Mouse (Mus musculus) cerebellum, postnatal 4 days (tissue): ENCODE measurements at regions not wholly inside any gene's neighbourhood (a gene's known extent, or its start where the extent isn't known, plus 50 kb on each side); places are given as distances from the start of the nearest gene placed in this dataset.

Experiments
- DNase-seq, 2 experiments: peaks; one replicate each; pipeline ENCODE4 v3.0.0; 2022; ENCODE audit warnings: low spot score in 2 of 2, mixed read lengths in 1 of 2

DNA sequence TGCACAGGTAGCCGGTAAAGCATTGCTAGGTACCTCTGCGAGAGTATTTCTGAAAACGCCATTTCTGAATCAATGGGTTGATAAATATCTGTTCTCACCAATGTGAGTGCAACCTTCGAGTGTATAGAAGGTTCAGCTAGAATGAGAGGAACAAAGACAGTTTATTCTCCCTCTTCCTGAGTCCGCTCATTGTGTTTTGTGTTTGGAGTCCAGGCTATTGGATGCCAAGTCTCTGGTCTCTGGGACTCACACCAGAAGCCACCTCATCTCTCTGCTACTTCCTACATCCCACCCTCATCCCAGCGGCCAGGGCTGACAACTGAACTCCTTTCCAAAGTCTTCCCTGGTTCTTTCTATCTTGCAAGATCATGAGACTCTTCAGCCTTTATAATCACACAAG, 62.7 kb downstream of the Lrrc30 start:
- DNase-seq = no peak

DNA sequence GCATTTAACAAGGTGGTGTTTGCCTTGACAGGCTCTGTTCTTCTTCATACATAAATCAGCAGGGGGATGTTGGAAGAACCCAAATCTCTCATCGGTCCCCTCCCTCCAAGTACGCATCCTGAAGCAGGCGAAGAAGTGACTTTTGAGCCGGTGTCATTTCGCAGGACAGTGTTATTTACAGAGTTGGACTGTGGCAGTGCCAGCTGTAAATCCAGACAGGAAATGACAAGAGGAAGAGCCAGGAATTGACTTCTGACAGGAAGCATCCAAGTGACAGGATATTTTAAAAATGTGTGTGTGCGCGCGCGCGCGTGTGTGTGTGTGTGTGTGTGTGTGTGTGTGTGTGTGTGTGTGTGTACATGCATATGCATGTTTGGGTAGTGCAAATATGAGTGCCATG, 66.3 kb downstream of the Lrrc30 start:
- no peak for DNase-seq

DNA sequence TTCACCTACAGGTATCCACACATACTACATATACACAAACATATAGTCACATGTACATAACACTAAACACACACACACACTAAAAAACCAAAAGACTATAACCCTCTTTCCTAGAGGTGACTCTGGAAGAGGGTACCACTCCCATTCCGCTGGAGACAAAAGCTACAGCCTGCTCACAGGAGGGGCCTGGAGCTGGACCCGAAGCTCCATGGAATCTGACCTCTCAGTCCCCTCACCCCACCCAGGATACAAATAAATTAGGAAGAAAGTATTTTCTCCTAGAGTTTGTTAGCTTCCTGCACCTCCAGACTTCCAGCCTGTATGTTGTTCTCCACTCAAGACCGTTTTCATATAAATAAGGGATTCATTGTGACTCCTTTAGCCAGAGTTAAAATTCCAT, 66.8 kb downstream of the Lrrc30 start:
- no peak for DNase-seq

DNA sequence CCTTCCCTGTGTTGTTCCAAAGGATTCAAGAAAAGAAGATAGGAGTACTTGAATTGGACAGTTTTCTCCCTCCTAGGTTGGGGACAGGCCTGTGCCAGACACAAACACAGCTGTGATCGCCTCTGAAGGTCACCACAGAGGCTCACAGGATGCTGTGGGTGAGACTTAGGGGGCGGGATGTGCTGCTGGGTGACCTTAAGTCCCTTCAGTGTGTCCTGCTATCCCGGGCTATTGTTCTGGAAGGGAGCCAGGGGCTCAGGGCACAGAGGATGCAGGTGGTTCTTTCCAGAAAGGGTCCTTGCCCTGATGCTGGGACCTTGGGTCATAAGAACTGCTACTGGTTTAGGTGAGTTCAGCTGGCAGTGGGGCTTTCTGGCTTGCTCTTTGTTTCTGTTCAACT, 67.7 kb downstream of the Lrrc30 start:
- DNase-seq = no peak

DNA sequence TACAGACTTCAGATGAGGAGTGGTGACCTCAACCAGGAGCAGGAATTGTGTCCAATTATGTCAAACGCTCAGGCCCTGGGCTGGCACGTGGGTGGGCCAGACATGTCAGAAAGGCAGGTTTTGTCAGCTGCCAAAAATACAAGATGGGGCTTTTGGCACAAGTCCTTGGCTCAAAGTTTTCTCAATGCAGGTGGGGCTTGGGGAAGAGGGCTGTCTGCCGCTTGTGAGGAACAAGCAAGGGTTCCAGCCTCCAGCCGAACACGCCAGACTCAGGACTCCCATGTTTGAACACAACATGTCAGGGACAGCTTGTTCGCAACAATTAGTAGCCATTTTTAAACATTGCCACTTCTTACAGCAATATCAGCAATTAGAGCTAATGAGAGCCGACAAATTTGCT, 69.5 kb downstream of the Lrrc30 start:
- peak in 1 of 2 experiments; percentile 39 for DNase-seq

DNA sequence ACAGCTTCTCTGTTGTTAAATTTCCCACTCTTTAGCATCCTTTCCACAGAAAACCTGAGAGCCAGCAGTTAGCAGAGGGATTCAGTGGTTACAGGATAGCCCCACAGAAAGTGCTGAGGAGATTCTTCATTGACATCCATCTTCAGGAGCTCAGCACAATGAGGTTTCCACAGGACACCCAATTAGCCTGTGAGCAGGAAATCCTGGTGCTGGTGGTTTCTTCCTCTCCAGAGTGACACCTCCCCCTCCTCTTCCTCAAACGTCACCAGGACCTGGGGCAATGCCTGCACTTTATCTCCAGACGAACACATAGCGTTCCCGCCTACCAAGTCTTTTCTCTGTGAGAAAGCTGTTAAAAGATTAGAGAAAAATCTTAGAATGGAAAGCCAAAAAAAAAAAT, 70.7 kb downstream of the Lrrc30 start:
- no peak for DNase-seq

DNA sequence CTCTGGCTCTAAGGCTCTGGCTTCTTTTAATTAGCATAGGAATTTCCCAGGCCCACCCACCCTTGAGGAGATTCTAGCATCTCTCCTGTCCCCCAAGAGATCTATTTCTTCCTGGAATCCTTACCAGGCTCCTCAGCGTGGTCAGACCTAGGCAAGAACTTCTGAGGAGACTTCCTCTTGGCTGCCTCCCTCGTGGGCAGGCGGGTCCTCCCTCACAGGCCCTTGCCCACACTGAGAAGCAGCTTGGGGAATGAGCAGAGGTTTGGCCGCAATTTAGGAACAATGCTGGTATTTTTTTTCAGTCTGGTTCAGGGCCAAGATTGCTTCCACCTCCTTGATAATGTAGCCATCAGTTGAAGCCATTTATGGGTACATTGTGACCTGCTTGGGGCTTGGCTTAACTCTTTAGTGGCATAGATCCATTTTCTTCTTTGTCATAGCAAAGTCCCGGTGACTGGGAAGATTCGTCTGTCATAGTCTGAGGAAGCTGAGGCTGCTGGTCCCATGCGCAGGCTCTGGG, 75.1 kb downstream of the Lrrc30 start:
- no peak for DNase-seq

DNA sequence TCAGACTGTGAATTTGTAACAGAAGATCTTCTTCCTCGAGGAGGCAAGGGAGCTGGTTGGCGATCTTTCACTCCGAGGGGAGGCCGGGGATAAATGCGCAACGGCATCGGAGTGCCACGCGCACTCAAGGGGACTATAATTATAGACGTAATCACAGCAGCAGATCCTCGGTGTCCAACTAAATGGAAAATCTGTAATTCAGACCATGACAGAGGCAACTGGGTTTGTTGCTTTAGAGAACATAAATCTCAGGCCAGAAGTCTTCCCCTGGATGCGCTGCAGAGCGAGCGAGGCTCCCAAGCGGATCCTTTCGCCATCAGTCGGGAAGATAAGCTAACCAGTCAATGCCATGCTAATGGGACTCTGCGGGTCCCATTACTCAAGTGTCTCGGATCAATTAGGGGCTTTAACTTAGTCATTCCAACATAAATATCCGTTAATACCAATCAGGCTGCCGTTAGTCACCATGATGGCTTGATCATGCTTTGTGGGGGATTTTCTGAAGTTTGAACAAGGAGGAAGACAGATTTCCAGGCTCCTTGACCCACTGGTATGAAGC, 79.9 kb downstream of the Lrrc30 start:
- no peak for DNase-seq

DNA sequence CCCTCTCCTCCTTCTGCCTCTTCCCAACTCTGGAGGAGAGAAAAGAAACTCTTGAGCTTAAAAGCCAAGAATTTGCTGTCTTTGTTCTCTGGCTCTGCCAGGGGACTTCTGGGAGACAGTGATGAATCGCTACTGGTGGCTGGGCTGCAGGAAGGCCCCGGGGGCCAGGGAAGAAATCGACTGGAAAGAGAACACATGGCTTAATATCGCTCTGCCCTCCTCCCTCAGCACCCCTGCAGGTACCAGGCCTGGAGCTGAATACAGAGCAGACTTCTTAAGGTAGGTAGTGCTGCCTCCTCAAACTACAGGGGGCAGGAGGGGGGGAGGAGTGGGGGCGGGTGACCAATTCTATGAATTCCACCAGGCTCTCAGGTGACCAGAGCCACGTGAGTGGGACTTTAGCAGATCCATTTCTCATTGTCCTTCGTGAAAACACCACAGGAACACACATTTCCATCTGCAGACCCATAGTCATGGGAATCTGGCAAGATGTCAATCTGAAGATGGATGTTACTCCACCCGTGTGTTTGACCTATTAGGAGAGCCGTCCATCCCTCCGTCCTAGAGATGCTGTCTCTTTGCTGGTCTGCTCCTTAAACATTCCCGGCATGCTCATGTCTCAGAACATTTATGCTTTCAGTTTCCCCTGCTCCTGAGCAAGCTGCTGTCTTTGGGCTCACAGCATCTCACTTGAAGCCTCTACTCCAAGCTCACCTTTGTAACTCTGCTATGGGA, 83.4 kb downstream of the Lrrc30 start:
- DNase-seq = peak in 1 of 2 experiments; percentile 10

DNA sequence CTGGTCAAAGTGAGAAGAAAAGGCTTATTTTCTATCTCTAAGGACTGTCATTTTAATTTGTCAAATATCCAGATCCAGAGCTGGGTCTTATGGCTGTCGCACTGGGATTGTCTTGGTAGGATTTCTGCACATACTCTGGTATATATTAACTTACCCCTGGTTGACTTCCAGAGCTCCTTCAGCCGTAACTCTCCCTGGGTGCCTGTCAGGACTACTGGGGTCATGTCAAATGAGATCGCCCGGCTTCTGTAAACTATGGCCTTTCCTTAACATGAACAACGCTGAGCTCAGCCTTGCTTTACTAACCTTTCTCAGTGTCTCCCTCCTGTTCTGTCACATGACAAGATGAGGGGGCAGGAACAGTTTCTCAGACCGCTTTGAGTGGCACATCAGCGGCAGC, 88.1 kb downstream of the Lrrc30 start:
- no peak for DNase-seq

DNA sequence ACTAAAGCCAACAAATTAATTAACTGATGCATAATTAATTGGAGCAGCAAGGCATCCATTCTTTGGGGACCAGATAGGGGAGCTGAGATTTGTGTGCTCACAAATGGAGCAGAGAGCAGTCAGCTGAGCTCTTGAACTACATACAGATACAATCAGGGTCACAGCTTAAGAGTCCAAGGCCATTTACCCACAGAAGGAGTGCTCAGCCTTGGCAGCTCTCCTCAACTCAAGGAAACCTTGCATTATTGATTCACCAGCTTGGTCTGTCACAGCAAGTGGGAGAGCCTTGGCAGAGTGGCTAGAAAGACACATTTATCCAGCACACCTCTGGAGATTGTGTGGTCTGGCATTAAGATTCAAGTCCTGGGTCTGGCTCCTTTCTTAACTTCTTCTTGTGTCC, 100.2 kb downstream of the Lrrc30 start:
- DNase-seq = no peak

DNA sequence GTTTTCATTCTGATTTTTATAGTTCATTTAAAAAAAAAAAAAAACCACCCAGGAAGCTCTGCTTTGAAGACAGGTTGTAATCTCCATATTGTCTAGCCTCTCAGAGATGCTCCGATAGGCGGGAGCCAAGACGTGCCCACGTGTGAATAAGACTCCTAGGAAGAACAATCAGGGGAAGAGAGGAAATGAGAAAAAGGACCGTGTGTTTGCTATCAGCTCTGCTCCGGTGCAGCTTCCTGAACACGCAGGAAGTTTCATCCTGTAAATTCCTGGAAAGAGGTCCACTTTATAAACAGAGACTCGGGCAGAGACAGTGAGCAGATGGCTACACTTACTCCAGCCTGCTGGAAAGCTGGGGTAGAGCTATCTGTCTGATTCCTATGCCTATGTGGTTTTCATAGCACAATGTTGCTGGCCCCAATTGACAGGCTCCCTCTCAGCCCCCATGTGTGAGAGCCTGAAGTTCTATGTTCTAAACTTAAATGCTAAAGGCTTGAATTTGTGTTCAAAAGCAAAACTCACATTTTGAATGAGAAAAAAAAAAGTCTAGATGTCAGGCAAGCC, 111.6 kb downstream of the Lrrc30 start:
- no peak for DNase-seq

DNA sequence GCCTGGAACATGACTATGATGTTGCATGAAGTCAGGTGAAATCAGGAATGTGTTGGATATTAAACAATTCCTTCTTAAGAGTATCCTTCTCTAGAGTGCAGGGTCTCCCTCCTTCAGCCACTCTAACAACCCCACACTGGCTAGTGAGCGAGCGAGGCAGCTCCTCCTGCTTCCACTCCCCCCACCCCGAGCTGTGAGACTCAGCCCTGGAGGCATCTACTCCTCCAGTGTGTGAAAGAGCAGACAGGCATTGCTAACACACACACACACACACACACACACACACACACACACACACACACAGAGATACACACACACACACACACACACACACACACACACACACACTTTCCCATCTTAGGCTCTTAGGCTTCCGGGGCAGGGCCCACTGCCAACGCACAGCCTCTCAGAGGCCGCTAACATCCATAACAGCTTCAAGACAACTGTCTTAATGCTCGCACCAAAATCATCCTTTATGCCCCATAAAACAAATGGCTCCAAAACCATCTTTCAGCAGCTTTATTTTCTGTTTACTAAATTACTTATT, 116.8 kb downstream of the Lrrc30 start:
- DNase-seq = no peak

DNA sequence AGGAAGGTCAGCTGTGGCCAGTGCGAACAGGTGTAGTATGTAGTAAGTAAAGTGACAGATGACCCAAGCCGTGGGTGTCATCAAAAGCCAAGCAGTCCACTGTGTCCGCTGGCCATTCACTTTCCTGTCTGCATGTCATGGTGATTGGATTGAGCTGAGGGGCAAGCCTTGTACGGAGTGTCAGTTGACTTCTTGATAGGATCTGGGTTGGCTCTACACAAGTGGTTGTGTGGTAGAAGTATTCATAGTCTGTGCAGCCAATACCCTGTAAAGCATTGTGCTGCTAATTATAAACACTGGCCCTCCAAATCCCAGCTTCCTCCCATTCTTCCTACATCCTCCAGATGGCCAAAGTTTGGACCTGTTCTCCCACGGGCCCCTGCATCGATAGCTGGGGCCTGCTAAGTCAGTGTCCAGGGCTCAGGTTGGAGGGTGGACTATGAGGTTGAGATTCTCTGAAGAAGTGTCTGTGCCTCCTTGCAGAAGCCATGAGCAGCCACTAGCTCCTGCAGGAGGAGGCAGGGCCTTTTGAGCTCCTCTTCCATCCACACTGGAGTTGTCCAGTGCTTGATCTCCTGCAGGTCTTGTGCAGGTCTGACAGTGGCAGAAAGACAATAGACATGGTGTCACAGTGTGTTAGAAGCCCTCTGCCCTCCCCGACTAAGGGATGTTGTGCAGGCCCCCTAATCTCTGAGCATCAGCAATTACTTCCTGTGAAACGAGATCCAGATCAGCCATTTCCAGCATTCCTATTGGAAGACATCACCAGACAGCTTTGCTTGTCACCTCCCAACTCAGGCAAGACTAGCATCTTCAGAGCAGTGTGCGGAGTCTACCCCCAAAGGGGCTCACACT, 117.9 kb downstream of the Lrrc30 start:
- DNase-seq = no peak

DNA sequence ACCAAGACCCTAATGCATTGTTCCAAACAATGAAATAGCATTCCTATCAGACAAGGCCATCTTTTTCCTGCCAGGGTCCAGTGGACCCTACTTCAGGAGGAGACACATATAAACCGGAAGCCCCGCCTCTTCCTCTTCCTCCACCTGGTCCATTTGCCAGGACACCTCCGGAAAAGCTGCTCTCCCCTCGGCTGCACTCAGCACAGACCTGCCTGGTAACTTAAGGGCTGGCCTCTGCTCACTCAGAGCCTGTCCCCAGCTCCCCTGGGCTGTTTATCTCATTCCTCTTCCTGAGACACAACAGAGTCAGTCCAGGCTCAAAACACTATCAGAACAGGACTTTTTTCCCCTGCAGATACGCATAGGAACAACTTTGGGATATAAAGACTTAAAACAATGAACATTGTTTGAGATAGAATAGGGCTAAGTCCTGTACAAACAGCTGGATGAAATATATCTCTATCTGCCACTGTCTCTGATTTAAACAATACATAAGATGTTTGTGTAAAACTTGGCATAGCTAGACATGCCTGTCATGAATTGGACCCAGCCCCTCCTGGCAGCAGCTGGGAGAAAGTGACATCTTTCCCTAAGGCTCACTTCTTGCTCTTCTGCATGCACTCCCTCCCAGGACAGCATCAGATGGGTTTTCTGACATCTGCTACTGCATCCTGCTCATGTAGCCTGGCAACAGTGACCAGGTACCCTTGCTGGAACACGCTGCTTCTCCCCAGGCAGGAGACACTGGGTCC, 119.6 kb downstream of the Lrrc30 start:
- DNase-seq = no peak

DNA sequence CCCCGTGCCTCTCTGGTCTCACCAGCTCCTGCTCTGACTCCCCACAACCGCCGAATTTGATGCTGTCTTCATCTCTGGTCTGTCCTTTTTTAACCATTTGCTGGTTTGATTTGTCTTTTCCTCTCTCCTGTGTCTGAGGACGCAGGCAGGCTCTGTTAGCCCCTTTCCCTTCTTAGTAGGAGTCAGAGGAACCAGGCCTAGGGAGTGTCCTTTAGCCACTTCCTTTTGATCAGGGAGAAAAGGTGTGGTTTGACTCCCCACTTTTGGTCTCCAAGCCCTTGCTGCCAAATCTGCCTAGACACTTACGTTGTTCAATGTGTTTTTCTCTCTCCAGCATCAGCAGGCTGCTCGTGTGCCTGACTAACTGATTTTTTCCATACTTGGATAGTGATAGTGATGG, 120.5 kb downstream of the Lrrc30 start:
- DNase-seq = no peak

DNA sequence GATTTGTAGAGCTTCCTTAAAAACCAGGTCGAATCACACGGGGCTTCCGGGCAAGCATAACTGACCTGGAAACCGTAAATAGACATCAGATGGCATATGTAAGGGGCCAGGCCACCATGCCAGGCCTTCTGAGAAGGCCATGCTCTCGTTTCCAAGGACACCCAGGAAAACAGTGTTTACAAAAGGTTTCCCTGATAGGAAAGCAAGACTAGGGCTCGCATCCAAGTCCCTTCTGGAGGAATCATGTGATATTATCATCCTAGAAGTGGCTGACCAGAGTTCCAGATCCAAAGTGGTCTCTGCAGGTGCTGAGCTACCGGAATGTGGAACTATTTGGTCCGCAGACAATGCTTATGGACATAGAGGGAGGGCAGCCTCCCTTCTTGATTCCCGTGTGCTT, 122.6 kb downstream of the Lrrc30 start:
- no peak for DNase-seq

DNA sequence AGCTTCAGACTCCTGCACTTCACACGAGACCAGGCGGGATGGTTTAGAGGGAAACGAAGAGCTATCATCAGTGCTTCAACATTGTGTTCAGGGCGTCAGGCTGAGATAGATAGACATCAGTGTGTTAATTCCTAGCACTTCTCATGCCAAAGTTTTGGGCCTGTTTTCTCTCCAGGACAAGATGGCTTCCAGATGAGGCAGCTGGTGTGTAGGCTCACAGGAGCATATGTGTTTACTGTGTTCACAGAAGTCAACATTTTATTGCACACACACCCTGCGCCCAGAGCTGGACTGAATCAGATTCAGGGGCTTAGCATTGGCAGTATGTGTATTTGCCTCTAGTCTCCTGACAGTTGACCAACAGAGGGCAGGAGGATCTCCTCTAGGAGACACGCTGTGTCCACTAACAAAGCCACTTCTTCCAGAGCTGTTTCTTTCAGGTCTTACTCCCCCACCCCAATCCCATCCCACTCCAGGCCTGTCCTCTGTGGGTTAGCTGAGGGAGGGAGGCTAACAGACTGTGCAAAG, 123.4 kb downstream of the Lrrc30 start:
- DNase-seq = no peak

DNA sequence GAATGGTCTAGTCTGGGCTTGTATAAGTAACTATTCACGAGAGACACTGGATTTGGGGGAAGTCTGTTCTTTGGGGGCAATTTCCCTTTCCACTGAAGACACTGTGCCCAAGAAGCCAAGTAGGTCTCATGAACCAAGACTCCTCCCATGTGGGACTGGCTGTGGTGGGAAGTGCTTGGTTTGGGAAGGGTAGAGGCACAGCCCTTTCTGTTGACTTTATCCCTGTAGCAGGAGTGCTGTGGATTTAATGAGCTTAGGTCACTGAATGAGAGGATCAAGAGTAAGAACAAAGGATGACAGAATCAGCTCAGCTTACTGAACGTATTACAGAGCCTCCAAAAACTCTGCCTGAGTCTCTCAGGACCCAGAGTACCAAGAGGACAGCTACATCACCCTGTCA, 124.2 kb downstream of the Lrrc30 start:
- no peak for DNase-seq

DNA sequence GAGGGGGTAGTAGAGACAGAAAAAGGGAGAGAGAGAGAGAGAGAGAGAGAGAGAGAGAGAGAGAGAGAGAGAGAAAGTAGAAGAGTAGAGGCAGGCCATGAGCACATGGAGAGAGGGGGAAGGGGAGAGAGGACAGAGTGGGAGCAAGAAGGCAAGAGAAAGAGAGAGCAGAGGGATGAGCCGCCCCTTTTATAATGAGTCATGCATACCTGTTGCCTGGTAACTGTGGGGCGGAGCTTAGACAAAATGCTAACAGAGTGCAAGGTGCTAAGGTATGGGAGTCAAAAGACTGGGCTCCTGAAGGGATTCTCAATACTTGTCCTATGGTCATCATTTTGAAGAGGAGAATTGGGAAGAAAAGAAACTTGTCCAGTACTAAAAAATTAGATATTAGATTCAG, 126.1 kb downstream of the Lrrc30 start:
- no peak for DNase-seq

DNA sequence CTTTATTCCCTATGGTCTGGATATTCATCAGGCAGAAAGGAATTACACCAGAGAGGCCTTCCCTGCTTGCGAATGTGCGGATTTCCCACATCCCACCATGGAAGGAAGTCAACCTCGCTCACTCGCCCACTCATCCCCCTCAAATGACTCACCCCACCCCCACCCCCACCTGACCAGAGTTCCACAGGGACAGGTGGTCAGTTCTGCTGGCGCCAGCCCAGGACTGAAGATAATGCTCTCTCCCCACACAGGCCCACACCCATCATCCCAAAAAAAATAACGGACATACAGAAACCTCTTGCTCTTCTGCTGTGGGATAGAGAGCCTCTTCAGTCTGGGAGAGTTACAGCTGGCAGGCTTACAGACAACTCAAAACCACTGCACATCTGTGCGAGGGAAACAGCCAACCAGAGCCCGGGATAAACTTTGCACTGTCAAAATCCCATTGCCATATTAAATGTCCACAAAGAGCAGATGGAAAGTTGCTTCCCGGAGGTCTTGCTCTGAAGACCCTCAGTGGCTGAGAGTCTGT, 128.0 kb downstream of the Lrrc30 start:
- DNase-seq = no peak
